Mouse (Mus musculus): ENCODE data around the gene Cacna2d3.

Gene Cacna2d3

GRCm38 (mm10) chr14:29485416-29485815 is 236.2 kb downstream of the Cacna2d3 start:
- DNase-seq, result no peak

GRCm38 (mm10) chr14:29478403-29478983 is 243.2 kb downstream of the Cacna2d3 start:
- DNase-seq, result no peak

GRCm38 (mm10) chr14:29464277-29464676 is 257.4 kb downstream of the Cacna2d3 start:
- no peak for DNase-seq

- no peak for DNase-seq
Observed at GRCm38 (mm10) chr14:29449203-29449602, 272.5 kb downstream of the Cacna2d3 start.

GRCm38 (mm10) chr14:29443091-29444026 is 278.3 kb downstream of the Cacna2d3 start:
- peak; percentile 27 for DNase-seq

- DNase-seq, result no peak
Observed at GRCm38 (mm10) chr14:29442476-29442875, 279.2 kb downstream of the Cacna2d3 start.

- DNase-seq, result no peak
Observed at GRCm38 (mm10) chr14:29438666-29439065, 283.0 kb downstream of the Cacna2d3 start.

GRCm38 (mm10) chr14:29438251-29438650 is 283.4 kb downstream of the Cacna2d3 start:
- no peak for DNase-seq

GRCm38 (mm10) chr14:29435203-29435602 is 286.5 kb downstream of the Cacna2d3 start:
- no peak for DNase-seq

GRCm38 (mm10) chr14:29433716-29434115 is 287.9 kb downstream of the Cacna2d3 start:
- DNase-seq, result no peak

- DNase-seq, result no peak
Observed at GRCm38 (mm10) chr14:29433076-29433714, 288.5 kb downstream of the Cacna2d3 start.

GRCm38 (mm10) chr14:29429788-29430187 is 291.9 kb downstream of the Cacna2d3 start:
- no peak for DNase-seq

GRCm38 (mm10) chr14:29425666-29426065 is 296.0 kb downstream of the Cacna2d3 start:
- no peak for DNase-seq

- no peak for DNase-seq
Observed at GRCm38 (mm10) chr14:29425208-29425607, 296.5 kb downstream of the Cacna2d3 start.

- no peak for DNase-seq
Observed at GRCm38 (mm10) chr14:29405878-29406165, 315.8 kb downstream of the Cacna2d3 start.

- DNase-seq, result no peak
Observed at GRCm38 (mm10) chr14:29405125-29405877, 316.4 kb downstream of the Cacna2d3 start.

GRCm38 (mm10) chr14:29403849-29404808 is 317.5 kb downstream of the Cacna2d3 start:
- no peak for DNase-seq

GRCm38 (mm10) chr14:29402471-29402870 is 319.2 kb downstream of the Cacna2d3 start:
- no peak for DNase-seq

GRCm38 (mm10) chr14:29393786-29394185 is 327.9 kb downstream of the Cacna2d3 start:
- DNase-seq, result no peak

- no peak for DNase-seq
Observed at GRCm38 (mm10) chr14:29392851-29393250, 328.8 kb downstream of the Cacna2d3 start.

- no peak for DNase-seq
Observed at GRCm38 (mm10) chr14:29391489-29391888, 330.2 kb downstream of the Cacna2d3 start.

- DNase-seq, result no peak
Observed at GRCm38 (mm10) chr14:29387761-29388160, 333.9 kb downstream of the Cacna2d3 start.
